Mouse (Mus musculus): ENCODE measurements around the gene Nup93. TPM values are rescaled to one million over a fixed set of nuclear protein-coding genes. Genes with fewer than 3 reads are reported as not detected.

Nup93 gene
- total RNA-seq, 2 experiments from 2014 or later, result 53.0 to 53.9 TPM

DNA sequence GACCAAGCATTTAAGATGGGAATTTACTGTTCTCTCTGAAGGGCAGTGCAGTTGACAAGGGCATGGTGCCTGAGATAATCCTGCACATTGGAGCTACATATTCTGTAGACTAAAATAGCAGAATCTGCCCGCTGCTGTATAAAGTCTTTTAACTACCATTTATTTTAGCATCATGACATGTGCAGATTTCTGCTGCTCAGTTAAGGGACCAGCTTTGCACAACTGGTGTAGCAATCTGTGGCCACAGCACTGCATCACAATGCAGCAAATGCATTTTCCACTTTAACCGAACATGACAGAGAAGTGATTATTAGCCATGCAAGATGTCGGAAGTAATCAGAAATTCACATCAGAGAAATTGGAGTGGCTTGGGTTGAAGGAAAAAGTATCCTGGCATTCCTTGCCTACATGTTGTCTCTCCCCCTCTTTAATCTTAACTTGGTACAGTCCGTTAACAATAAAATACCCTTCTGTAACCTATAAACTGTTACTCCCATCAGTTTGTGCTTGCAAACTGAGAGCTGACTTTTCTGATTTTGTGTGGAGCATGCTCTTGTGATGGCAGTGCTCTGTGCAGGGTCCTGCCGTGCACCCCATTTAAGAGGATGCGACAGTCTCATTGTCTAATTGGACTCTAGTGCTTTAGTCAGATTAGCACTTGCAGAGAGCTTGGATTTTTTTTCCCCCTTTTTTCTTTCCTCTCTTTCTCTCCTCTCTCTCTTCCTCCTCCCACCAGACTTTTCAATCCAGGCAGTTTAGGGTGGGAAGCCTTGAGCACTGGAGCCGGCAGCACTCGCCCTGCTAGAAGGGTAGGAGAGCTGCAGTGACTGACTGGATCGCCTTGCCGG, 52.2 kb downstream of the Nup93 start:
- peak; percentile 43 to 60 for DNase-seq (ENCODE audit: low spot score in 2 of 2)

DNA sequence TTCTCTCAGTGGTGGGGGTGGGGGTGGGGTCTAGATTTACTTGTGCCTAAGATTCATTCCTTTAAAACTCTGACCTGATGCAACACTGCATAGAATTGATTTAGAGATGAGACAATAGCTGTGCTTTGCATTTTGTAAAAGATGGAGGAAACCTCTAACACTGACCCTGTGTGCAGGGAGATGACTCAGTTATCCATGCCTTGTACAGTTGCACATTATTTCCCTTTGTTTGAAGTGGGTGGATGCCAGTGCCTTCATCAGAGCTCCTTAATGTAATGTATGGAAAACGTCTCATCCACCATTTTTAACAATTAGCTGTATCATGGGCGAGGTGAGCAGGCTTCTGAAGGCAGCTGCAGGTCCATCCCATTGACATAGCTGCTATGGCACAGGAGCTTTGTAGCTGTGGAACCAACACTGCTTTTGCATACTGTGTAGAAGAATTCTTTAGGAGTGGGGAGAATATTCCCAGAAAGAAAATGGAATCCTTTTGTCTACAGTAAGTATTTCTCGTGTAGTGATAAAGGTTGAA, 54.1 kb downstream of the Nup93 start:
- no peak for DNase-seq (ENCODE audit: low spot score in 2 of 2)

DNA sequence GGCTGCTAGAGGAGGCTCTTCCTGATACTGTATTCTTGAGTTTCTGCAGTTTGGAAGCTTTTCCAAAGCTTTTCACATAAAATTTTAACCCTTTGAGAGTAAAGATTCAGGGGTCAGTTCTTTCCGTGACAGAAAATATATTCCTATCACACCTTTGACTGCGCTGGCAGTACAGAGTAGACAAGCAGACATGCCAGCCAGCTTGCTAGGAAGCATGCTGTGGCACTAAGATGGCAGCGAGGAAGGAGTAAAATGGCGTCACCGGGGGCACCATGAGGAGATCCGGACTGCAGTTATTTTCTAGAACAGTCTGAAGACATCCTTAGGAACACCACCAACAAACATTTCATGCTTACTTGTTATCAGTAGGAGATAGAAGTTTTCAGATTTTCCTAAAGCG, 55.9 kb downstream of the Nup93 start:
- no peak for DNase-seq (ENCODE audit: low spot score in 2 of 2)

DNA sequence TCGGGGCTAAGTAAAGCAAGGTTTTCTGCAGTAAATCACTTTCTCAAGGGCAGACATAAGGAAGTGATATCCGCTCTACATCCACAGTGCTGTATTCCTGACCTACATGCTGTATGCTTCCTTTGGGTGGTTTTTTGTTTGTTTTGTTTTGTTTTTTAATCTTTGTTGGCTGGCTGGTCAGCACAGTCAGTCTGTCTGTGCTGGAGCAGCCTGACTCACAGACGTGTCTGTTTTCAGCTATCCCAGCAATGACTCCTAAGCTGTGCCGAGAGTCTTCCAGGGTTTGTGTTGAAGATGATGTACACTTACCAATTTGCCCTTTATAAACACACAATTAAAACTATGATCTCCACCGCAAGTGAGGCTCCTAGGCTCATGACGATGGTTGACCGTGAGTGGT, 56.7 kb downstream of the Nup93 start:
- no peak for DNase-seq (ENCODE audit: low spot score in 2 of 2)

DNA sequence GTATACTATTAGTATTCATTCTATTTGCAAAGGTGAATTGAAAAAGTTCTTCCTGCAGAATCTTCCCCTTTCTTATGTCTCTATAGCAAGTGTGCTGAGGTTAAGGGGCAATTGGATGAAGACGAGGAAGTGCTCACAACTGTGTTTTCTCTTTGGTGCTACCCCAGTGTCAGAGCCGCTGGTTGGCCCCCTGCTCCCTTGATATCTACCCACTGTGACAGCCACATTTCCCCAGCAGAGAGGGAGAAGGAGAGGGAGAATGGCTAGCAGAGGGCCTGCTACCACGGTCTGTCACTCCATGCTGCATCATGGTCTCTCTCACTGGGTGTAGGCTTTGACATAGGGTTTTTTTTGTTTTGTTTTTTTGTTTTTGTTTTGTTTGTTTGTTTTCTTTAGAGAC, 58.2 kb downstream of the Nup93 start:
- no peak for DNase-seq (ENCODE audit: low spot score in 2 of 2)

DNA sequence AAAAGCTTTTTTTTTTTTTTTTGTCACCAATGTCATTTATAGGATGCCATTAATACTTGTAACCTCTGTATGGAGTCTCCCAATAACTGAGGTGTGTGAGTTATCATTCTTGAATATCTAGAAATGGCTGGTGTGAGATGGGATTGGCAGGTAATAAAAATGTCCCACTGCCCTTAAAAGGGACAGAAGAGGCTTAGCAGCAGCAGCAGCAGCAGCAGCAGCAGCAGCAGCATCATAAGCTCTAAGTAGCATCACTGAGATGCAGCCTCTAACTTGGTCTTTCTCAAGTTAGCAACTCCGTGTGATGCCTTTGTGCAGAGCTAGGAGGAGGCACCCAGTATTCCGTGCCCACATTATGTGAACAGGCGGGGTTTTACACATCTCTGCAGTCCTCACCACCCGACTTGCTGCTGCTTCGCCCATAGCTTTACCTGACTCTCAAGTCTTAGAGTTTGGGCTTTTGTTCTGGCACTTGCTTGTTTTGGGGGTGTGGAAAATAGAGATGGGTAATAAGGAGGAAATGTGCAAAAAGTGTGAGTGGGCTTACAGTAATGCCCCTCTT, 59.0 kb downstream of the Nup93 start:
- no peak for DNase-seq (ENCODE audit: low spot score in 2 of 2)

DNA sequence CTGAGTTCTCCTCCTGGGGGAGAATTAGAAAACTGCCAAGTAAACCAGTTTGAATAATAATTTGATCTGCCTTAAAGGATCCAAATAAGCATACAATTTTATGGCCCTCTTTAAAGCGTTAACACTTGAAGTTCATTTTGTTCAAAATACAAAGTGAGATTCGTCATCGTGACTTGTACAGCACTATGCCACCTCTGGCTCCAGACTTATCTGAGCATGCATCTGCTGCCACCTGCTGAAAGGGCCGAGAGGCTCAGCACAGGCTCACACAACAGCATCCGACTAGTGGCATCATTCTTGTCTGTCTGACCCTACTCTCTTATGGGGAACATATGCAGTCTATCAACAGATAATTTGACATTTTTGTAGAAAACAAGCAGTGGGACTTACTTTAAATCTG, 59.7 kb downstream of the Nup93 start:
- DNase-seq (ENCODE audit: low spot score in 2 of 2), result no peak

DNA sequence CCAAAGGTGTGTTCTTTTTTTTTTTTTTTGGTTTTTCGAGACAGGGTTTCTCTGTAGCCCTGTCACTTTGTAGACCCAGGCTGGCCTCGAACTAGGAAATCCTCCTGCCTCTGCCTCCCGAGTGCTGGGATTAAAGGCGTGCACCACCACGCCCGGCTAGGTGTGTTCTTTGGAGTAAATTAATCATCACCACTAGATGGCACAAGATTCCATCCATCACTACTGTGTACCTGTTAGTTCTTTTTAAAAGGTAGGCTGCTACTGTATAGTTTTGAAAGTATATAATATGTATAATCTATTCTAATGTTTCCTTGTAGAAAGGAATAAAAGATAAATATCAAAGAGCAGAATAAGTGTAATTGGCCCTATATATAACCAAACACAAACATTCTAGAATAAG, 63.9 kb downstream of the Nup93 start:
- DNase-seq (ENCODE audit: low spot score in 2 of 2), result no peak

DNA sequence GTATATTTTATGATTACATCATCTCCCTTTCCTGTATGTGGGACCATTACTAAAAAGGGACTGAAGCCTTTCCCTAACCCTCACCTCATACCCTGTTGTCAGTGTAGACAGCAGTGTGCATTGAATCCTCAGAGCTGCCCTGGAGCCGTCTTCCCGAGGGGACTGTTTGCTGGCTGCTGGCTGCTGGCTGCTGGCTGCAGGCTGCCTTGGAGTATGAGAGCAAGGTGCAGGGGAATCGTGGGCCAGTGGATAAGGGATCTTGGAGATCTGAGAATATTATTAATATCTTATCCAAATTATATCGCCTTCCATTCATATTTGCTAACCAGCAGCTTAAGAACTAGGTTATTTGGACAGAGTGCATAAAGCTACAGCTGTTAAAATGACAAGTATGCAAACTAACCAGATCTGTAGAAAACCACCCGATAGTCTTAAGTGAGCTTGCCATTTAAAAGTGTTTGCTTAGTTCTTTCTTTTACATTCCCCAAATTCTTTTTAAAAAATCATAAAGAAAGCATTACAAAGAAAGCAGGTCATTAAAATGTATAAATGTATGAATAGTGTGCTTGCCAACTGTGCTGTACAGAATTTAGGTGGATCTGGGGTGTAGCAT, 65.7 kb downstream of the Nup93 start:
- DNase-seq (ENCODE audit: low spot score in 2 of 2), result no peak

DNA sequence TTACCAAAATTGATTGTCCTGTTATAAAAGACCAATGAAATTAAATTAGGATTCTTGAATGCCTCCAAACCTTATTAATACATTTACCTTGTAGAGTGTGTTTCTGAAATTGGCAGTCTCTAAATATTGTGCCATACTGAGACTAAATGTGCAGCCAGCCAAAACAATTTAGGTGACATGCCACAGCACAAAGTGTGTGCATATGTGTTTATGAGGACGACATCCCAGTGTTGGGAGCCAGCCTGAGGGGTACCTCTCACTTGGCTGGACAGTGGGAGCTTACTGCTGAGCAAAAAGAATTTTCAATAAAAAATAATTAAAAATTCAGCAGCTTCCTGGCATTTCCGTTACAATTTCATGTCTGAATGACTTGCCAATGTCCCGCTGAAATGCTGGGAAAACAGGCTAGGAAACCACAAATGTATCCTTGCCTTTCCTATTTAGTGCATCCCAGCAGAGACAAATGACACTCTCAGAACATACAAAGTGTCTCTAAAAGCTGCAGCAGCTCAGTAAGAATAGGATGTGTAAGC, 68.2 kb downstream of the Nup93 start:
- no peak for DNase-seq (ENCODE audit: low spot score in 2 of 2)

DNA sequence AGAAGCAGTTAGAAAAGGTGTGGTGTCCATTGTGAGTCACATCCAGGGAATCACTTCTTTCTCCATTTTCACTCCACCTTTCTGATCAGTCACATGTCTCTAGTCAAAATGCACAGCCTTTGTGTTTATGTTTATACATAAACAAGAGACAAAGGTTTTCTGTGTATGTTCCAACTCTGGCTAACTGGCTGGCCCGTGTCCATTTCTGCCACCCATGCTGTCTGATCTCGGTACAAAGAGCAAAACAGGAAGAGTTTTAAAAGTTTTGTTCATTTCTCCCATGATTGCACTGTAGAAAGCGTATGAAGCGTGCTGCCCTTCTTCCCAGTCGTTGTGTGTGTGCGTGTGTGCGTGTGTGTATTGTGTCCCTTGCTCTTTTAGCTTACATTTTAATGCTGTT, 69.8 kb downstream of the Nup93 start:
- no peak for DNase-seq (ENCODE audit: low spot score in 2 of 2)

DNA sequence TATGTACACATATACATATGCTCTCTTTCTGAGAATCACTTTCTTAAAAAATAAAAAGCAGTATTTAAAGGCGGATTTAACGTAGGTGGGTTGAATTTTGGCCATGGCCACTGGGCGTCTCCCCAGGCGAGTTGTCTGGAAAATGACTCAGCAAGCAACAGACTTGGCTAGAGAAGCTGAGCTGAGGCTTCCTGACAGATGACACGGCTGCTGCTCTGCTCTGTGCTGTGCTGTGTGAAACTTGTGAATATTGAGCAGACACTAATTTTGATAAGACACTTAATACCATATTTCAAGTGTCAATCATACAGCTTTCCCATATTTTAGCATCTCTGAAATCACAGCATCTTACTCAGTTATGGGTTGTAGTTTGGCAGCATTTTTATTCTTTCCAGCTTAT, 76.2 kb downstream of the Nup93 start:
- no peak for DNase-seq (ENCODE audit: low spot score in 2 of 2)

DNA sequence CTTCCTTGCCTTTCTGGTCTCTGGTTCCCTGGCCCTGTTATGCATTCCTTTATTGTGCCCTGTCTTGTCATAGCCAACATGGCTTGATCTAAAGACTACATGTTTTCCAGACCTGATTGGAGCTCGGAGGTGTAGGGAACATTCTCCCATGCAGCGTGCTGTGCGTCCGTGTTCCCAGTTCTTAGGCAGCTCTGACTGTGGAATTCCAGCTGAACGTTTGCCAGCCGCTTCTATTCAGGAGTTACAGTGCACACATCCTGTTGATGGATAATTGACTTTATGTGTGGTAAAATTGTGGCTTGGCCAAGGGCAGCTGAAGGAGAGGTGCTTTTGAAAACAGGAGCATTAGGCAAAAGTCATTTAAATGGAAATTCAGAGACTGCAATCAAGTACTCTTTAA, 77.7 kb downstream of the Nup93 start:
- peak in 1 of 2 experiments; percentile 32 for DNase-seq (ENCODE audit: low spot score in 2 of 2)

DNA sequence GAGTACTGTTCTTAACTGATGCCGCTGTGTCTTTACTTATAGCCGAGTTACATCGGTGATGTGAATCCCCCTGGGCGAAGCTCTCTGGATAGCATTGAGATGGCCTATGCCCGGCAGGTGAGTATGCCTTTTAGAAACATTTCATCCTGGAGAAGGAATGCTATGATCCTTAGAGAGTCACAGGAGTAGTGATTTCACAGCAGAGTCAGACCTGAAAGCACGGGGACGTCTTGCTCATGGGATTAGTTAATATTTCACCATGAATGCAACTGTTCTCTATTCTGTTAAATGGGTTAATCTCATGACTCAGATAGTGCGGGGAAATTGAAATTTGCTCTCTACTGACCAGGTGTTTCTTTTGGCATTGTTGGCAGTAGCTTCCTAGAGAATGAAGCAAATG, 78.3 kb downstream of the Nup93 start:
- no peak for DNase-seq (ENCODE audit: low spot score in 2 of 2)

DNA sequence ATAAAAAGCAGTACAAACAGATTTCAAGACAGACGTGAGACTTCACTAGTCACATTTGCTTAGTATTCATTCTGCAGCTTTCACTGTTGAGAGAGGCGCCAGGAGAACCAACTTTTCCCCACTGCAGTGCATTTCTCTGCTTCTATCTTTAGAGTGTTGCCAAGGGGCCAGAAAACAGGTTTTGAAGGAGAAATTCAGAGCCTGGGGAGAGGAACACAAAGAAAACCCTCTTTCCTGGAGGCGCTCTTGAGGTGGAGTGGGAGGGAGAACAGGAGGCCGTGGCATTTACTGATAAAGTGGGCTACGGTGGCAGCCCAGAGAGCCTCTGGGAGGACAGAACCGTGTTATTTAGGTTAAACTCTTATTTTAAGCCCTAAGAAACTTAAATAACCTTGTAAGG, 81.3 kb downstream of the Nup93 start:
- DNase-seq (ENCODE audit: low spot score in 2 of 2), result no peak

DNA sequence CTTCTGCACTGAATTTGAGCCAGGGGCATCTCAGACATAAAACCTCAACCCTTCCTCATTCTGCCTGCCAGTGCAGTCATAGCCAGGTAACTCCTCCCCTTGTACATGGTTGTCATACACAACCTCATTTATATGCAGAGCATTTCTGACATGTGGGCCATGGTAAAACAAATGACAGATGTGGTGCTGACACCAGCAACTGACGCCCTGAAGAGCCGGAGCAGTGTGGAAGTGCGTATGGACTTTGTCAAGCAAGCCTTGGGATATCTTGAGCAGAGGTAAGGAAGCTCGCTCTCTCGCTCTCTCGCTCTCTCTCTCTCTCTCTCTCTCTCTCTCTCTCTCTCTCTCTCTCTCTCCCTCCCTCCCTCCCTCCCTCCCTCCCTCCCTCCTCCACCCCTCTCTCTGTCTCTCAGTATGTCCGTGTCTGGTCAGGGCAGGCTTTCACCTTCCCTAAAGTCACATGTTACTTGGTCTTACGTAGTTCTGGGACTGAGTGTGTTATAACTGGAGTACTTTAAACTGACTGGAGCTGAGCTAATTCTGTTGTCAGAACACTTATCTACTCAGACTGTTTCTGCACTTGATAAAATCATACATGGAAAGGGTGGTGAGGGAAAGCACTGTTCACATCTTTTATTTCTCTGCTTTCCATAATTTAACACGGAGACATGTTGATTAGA, 82.1 kb downstream of the Nup93 start:
- DNase-seq (ENCODE audit: low spot score in 2 of 2), result no peak

DNA sequence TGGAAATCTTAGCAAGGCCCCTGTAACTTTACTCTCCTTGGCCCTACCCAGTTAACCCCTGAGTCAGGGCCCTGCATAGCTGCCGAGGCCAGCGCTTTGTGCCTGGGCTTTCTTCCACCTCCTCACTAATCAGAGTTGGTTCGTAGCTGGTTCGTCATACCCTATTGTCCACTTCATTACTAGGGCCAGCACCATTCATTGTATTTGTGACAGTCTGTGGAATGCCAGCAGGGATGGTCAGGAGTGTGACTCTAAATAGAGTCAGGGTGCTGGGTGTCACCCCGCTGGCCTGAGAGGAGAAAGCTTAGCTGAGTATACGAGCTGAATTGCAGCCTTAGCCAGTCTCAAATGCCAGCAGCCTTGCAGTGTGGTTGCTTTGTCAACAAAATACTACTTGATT, 82.7 kb downstream of the Nup93 start:
- no peak for DNase-seq (ENCODE audit: low spot score in 2 of 2)

DNA sequence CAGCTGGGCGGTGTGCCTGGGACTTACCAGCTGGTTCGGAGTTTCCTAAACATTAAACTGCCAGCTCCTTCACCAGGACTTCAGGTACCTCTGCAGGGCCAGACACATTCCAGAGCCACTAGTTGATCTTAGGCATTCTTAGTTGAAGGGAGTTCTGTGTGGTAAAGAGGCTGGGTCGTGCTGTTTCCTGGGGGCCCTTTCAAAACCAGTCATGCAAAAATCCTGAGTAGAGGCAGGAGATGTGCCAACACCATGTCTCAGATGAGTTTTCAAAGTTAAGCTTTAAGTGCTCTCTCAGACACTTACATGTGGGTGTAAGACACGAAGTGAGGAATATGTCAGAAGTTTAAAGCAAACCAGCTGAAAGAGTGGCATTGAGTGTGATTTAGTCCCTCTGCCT, 86.4 kb downstream of the Nup93 start:
- no peak for DNase-seq (ENCODE audit: low spot score in 2 of 2)

DNA sequence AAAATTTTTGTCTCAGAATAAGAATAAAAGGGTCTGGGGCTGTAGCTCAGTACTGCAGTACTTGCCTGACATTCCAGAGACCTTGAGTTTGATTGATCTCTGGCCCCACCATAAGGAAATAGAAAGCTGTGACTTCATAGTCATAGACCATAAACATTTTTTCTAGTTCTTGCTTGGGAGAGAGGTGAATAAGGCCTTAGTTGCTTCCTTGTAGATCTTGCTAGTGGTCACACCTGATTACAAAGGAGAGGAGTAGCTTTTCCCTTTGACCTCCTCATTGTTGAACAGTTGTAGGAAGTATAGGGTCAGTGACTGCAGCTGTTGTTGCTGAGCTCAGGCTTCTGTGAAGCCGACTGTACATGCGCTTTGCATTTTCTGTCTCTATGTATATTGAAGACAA, 90.0 kb downstream of the Nup93 start:
- no peak for DNase-seq (ENCODE audit: low spot score in 2 of 2)

DNA sequence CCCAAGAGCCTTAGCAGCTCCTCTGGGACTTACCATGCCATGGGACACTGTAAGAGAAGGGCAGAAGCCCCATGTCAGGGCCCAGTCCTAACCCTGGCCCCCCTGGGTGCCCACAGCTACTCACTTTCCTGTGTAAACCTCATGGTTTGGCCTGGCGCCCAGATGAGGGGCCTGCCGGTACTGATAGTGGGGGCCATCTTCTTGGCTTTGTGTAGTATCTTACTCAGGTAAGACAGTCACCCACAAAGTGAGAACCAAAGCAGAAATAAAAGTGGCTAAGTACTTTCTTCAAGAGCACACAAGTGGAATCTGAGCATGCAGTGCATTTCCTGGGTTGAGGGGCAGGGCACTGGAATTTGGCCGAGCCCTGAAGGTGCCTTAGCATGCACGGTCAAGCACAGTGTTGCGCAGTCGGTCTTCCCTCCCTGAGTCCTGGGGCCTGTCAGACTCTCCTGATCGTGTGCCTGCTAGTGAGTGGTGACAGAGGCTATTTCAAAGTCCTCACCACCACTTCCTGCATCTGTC, 92.7 kb downstream of the Nup93 start:
- DNase-seq (ENCODE audit: low spot score in 2 of 2), result no peak

DNA sequence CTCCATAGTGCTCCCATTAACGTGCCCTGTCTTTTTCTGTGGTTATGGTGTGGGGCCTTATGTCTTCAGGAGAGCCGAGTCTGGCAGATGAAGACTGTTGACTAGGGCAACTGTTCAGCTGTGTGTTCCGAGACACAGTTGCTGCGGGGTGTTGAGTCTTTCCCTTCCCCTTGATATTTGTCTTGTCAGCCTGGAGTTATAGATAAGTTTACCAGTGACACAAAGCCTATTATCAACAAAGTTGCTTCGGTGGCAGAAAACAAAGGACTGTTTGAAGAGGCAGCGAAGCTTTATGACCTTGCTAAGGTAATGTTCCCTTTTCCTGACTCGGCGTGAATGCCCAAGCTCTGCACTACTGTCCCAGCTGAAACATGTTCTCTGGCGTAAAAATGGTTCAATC, 93.3 kb downstream of the Nup93 start:
- DNase-seq (ENCODE audit: low spot score in 2 of 2), result no peak

Measured in layer of hippocampus, postnatal 10 days (tissue).